Mouse (Mus musculus): ENCODE measurements at regions not wholly inside any gene's neighbourhood (a gene's known extent, or its start where the extent isn't known, plus 50 kb on each side); places are given as distances from the start of the nearest gene placed in this dataset.

GRCm38 (mm10) chr12:42734487-42735220 is 1248.4 kb upstream of the Lrrn3 start:
- Histone ChIP-seq H3K9ac (ENCODE audit: low read depth, low read length) (no peak overlapping the region), H3K36me3 (ENCODE audit: control insufficient read depth, insufficient read depth, low read length) (no peaks in the 10 kb centered on the region), H3K27me3 (ENCODE audit: control insufficient read depth, insufficient read depth, low read length) (no peaks in the 10 kb centered on the region), H3K4me2 (replicated peaks; ENCODE audit: low read depth, low read length) (no peak overlapping the region), H3K4me3 (ENCODE audit: low read depth, low read length) (no peak overlapping the region), H3K27ac (ENCODE audit: low read depth, low read length) (no peak overlapping the region), H3K9me3 (ENCODE audit: control insufficient read depth, low read length) (no peaks in the 10 kb centered on the region), H3K4me1 (replicated peaks; ENCODE audit: control insufficient read depth, insufficient read depth, low read length) (no peaks in the 10 kb centered on the region)
- ATAC-seq (ENCODE audit: low FRiP score) (peak; percentile 27; the same call in 1 of the 2 replicates), DNase-seq (ENCODE audit: low spot score) (no peak)
- WGBS: 62% methylated on average over 3 of the region's 3 CpGs
